In the genomic region with DNA sequence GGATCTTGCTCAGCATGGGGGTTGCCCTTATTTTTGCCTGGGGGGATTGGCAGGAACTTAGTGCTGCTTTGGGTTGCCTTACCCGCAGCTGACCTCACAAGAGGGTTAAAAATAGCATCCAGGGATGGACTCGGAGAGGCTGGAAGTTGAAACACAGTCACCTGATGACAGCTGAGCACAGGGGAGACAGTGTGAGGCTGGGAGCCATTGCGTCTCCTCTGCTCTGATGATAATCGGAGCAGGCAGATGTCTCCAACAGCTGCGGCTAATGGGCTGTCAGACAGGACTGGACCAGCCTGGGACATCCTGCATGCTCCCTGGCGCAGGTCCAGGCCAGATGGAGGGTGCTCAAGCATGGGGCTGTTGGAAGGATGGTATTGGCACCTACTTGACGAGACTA, we compare ENCODE assay signal across 10 mouse cellular contexts.
DNase-seq lines count a peak whose midpoint lies in the region; ATAC-seq and TF ChIP-seq lines count a peak whose summit lies in the region.
"Had no signal": no experiment of that assay in that cellular context is flagged by ENCODE, and none has a peak within 500 bp of the region (broad histone marks: within the 10 kb centered on the region; RNA-seq: fewer than 3 reads in every experiment).

No protein-coding gene starts in this region.

- no peak for ATAC-seq in cerebellum, adult (ENCODE audit: insufficient number of reproducible peaks, low FRiP score, low TSS enrichment)
- no peak for ATAC-seq in midbrain, embryonic 14.5 days (ENCODE audit: low FRiP score, low TSS enrichment)
- no peak for ATAC-seq in liver, embryonic 11.5 days (replicated peaks; ENCODE audit: low FRiP score)
- no peak for ATAC-seq in erythroblast, adult 5-6 weeks (replicated peaks; ENCODE audit: low FRiP score, poor library complexity, severe bottlenecking)

- no peaks in the 10 kb centered on the region for H3K9me3 ChIP-seq in midbrain, embryonic 14.5 days (ENCODE audit: control insufficient read depth, low read length)
- no peaks in the 10 kb centered on the region for H3K9me3 ChIP-seq in midbrain, embryonic 10.5 days (replicated peaks)
- no peaks in the 10 kb centered on the region for H3K9me3 ChIP-seq in liver, embryonic 11.5 days (ENCODE audit: control insufficient read depth, low read length)
- H3K9me3 ChIP-seq: liver, embryonic 13.5 days had no signal

- no peak for TF ChIP-seq POLR2A in kidney, adult 2 months (IDR thresholded peaks at IDR 0.05; ENCODE audit: low read depth, low read length)

- H3K27ac ChIP-seq in midbrain, embryonic 14.5 days (replicated peaks; ENCODE audit: low read depth, low read length), result no peak overlapping the region
- H3K27ac ChIP-seq in midbrain, embryonic 10.5 days (replicated peaks), result no peak overlapping the region
- H3K27ac ChIP-seq in kidney, adult 2 months (ENCODE audit: insufficient read depth, low read depth, low read length), result no peak overlapping the region
- H3K27ac ChIP-seq in liver, embryonic 11.5 days (ENCODE audit: low read depth, low read length), result no peak overlapping the region
- H3K27ac ChIP-seq: liver, embryonic 13.5 days had no signal

- H3K4me1 ChIP-seq in midbrain, embryonic 14.5 days (ENCODE audit: control insufficient read depth, insufficient read depth, low read length), result 0 out of 2 replicates have a peak, but pooled peaks cover 3% of the 10 kb centered on the region
- peaks cover 24% of the 10 kb centered on the region for H3K4me1 ChIP-seq in midbrain, embryonic 10.5 days
- H3K4me1 ChIP-seq in kidney, adult 2 months (ENCODE audit: control insufficient read depth, insufficient read depth, low read length), result 0 out of 2 replicates have a peak, but pooled peaks cover 3% of the 10 kb centered on the region
- no peaks in the 10 kb centered on the region for H3K4me1 ChIP-seq in liver, embryonic 11.5 days (replicated peaks; ENCODE audit: control insufficient read depth, insufficient read depth, low read length)
- H3K4me1 ChIP-seq: liver, embryonic 13.5 days had no signal

- no peaks in the 10 kb centered on the region for H3K27me3 ChIP-seq in midbrain, embryonic 14.5 days (ENCODE audit: control insufficient read depth, insufficient read depth, low read length)
- H3K27me3 ChIP-seq in midbrain, embryonic 10.5 days (ENCODE audit: low read depth, poor library complexity, severe bottlenecking), result no peaks in the 10 kb centered on the region
- no peaks in the 10 kb centered on the region for H3K27me3 ChIP-seq in kidney, adult 2 months (replicated peaks; ENCODE audit: control insufficient read depth, insufficient read depth, low read length)
- H3K27me3 ChIP-seq in liver, embryonic 11.5 days (replicated peaks; ENCODE audit: control insufficient read depth, insufficient read depth, low read length), result no peaks in the 10 kb centered on the region; the same call in 1 of the 2 replicates
- H3K27me3 ChIP-seq: liver, embryonic 13.5 days had no signal

- DNase-seq in cerebellum, adult 9-11 months, result peak; percentile 2
- DNase-seq in midbrain, embryonic 14.5 days, result peak; percentile 52
- DNase-seq in midbrain, embryonic 10.5 days (ENCODE audit: low spot score), result no peak
- DNase-seq in kidney, adult 2 months, result peak; percentile 40
- peak; percentile 80 for DNase-seq in retina, embryonic 14.5 days (ENCODE audit: low spot score)
- no peak for DNase-seq in liver, embryonic 11.5 days (ENCODE audit: low spot score)
- DNase-seq: adrenal gland, postnatal 25 days; liver, embryonic 13.5 days had no signal

- H3K4me2 ChIP-seq in midbrain, embryonic 14.5 days (ENCODE audit: low read length), result no peak overlapping the region
- H3K4me2 ChIP-seq in liver, embryonic 11.5 days, result no peak overlapping the region
- H3K4me2 ChIP-seq: liver, embryonic 13.5 days had no signal

- no peak overlapping the region for H3K9ac ChIP-seq in midbrain, embryonic 14.5 days (replicated peaks; ENCODE audit: low read length)
- no peak overlapping the region for H3K9ac ChIP-seq in liver, embryonic 11.5 days (ENCODE audit: low read depth, low read length)
- H3K9ac ChIP-seq: liver, embryonic 13.5 days had no signal

- no peak for TF ChIP-seq CTCF in kidney, adult 2 months (conservative IDR thresholded peaks at IDR 0.05; ENCODE audit: insufficient read depth, insufficient read length, low read depth, low read length)

- WGBS in midbrain, embryonic 14.5 days, result 54% methylated on average over 7 of the region's 7 CpGs
- WGBS in midbrain, embryonic 10.5 days, result 80% methylated on average over 7 of the region's 7 CpGs
- 44% methylated on average over 7 of the region's 7 CpGs for WGBS in kidney, adult 2 months
- 60% methylated on average over 7 of the region's 7 CpGs for WGBS in liver, embryonic 11.5 days

- H3K4me3 ChIP-seq in midbrain, embryonic 14.5 days (replicated peaks; ENCODE audit: low read depth, low read length), result no peak overlapping the region
- H3K4me3 ChIP-seq in midbrain, embryonic 10.5 days, result no peak overlapping the region
- H3K4me3 ChIP-seq in kidney, adult 2 months (ENCODE audit: insufficient read depth, low read depth, low read length), result no peak overlapping the region
- H3K4me3 ChIP-seq in liver, embryonic 11.5 days (ENCODE audit: low read depth, low read length), result no peak overlapping the region
- H3K4me3 ChIP-seq: liver, embryonic 13.5 days had no signal

- H3K36me3 ChIP-seq in midbrain, embryonic 14.5 days (ENCODE audit: control insufficient read depth, insufficient read depth, low read length), result no peaks in the 10 kb centered on the region
- no peaks in the 10 kb centered on the region for H3K36me3 ChIP-seq in midbrain, embryonic 10.5 days
- no peaks in the 10 kb centered on the region for H3K36me3 ChIP-seq in kidney, adult 2 months (ENCODE audit: control insufficient read depth, insufficient read depth, low read length)
- H3K36me3 ChIP-seq in liver, embryonic 11.5 days (ENCODE audit: control insufficient read depth, insufficient read depth, low read length), result no peaks in the 10 kb centered on the region
- H3K36me3 ChIP-seq: liver, embryonic 13.5 days had no signal

Comparison
In these comparisons a context has a peak if more than half of its experiments do, and no peak if none do; other contexts are left out.
1. DNase-seq: peak in cerebellum, adult 9-11 months (single experiment), midbrain, embryonic 14.5 days (single experiment), kidney, adult 2 months (single experiment) and retina, embryonic 14.5 days (single experiment); none in midbrain, embryonic 10.5 days (single experiment) and liver, embryonic 11.5 days (single experiment).